Mouse (Mus musculus) lung, embryonic 14.5 days (tissue): ENCODE data around the gene Sh3bgrl3. TPM values are rescaled to one million over a fixed set of nuclear protein-coding genes. Genes with fewer than 3 reads are reported as not detected.
A peak's percentile ranks its signal among the peaks of the same experiment; 100 is the strongest.

ENCODE experiments used
- ATAC-seq: fragments of 200-750 bp; cut with Nextera tagmentation; 2 replicates; pipeline ENCODE4 v1.8.0; 2017; ENCODE audit warnings: mild to moderate bottlenecking, moderate TSS enrichment, moderate library complexity; ENCODE audit not compliant: insufficient read depth
- DNase-seq: peaks from one replicate; pipeline ENCODE4 v3.0.0-alpha.2; 2015
- H3K27ac ChIP-seq: fragments of 300-500 bp; sonication (generic); 2 replicates; pipeline ENCODE4 v1.5.1; 2014; ENCODE audit warnings: low read depth, mild to moderate bottlenecking, moderate library complexity
- H3K27me3 ChIP-seq: fragments of 300-500 bp; sonication (generic); 2 replicates; pipeline ENCODE4 v1.6.1; 2014; ENCODE audit warnings: low read length, control low read depth; ENCODE audit not compliant: insufficient read depth
- H3K36me3 ChIP-seq: fragments of 300-500 bp; sonication (generic); 2 replicates; pipeline ENCODE4 v1.6.1; 2014; ENCODE audit warnings: control low read depth; ENCODE audit not compliant: insufficient read depth
- H3K4me1 ChIP-seq: fragments of 300-500 bp; sonication (generic); 2 replicates; pipeline ENCODE4 v1.6.1; 2014; ENCODE audit warnings: antibody characterized with exemption, control low read depth; ENCODE audit not compliant: insufficient read depth
- H3K4me2 ChIP-seq: fragments of 300-500 bp; sonication (generic); 2 replicates; pipeline ENCODE4 v1.6.1; 2014; ENCODE audit warnings: mild to moderate bottlenecking
- H3K4me3 ChIP-seq: fragments of 300-500 bp; sonication (generic); 2 replicates; pipeline ENCODE4 v1.5.1; 2014; ENCODE audit warnings: low read depth, low read length
- H3K9ac ChIP-seq: fragments of 300-500 bp; sonication (generic); 2 replicates; pipeline ENCODE4 v1.6.1; 2014
- H3K9me3 ChIP-seq: fragments of 300-500 bp; sonication (generic); 2 replicates; pipeline ENCODE4 v1.6.1; 2016; ENCODE audit warnings: low read depth, low read length, control low read depth
- CTCF ChIP-seq: IDR thresholded peaks from 2 replicates; pipeline ENCODE4 v1.5.1; 2016; ENCODE audit warnings: antibody characterized with exemption, low read depth
- WGBS: fragments of 180-500 bp; shearing (Covaris S2); extraction: QIAGEN DNeasy Blood & Tissue Kit; methylation state at CpG from one replicate; pipeline ENCODE4 v1.1.7; 2014; 5-methylcytosine and 5-hydroxymethylcytosine counted together
- polyA plus RNA-seq: library from polyadenylated mRNA; unstranded; fragments of >200 nt; fragmentation: Nextera tagmentation; extraction: Ambion mirVana; gene quantifications from 2 replicates; pipeline ENCODE4 v1.2.1, GENCODE M21; 2014

Gene Sh3bgrl3
- polyA plus RNA-seq, 1 experiment from 2014 or later: 400 TPM

DNA sequence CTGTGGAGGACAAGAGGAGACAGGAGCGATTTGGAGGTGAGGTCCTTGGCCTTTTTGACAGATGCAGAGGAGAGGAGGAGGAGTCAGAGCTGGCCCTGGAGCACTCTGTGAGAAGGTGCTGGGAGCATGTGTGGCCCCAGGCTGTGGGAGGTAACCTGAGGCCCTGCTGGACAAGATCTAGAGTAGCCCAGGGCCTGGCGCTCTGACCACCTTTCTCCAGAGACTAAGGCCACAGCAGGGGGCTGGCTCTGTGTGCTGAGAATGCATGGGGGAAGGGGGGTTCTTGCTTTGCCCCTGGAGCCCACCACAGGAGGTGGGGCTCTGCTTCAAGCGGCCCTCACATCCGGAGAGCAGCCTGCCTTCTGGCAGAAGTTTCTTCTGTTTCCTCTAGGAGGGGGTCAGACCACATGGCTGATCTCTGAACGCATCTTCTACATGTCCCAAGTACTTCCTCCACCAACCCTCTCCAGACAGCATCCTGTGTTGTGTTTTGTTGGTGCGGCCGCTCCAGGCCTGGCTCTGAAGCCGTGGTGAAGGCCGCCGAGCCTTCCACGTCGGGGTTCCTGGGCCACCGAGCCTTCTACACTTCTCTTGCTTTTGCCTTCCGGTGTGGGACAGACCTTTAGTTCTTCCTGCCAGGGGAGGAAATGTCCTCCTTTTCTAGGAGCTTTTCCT, 10.3 kb downstream of the Sh3bgrl3 start:
- TF ChIP-seq CTCF: no peak
- WGBS: 60% methylated on average over 14 of the region's 14 CpGs
- no peaks in the 10 kb centered on the region; the same call in 1 of the 2 replicates for H3K4me1 ChIP-seq
- no peak overlapping the region; the same call in 1 of the 2 replicates for H3K27ac ChIP-seq
- no peak overlapping the region for H3K4me2 ChIP-seq
- no peaks in the 10 kb centered on the region for H3K27me3 ChIP-seq
- no peak overlapping the region for H3K4me3 ChIP-seq
- no peak overlapping the region for H3K9ac ChIP-seq
- ATAC-seq (no peak), DNase-seq (no peak)
- no peaks in the 10 kb centered on the region for H3K36me3 ChIP-seq
- H3K9me3 ChIP-seq: no peaks in the 10 kb centered on the region

DNA sequence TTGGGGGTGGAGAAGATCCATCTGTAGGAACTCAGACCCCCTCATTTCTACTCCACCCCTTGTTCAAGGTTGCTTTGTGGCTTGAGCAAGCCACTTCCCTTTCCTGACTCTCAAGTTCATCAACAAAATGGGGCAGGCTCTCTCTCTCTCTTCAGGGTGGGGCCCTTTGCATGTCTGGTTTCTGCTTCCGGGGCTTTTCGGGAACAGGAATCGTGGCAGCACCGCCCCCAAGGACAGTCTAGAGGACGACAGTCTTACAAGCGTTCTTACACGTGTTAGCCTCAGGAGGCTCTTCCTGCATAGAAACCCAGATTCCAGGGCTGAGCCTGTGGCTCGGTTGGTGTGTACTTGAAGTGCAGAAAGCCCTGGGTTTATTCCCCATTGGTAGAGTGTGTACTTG, 11.6 kb downstream of the Sh3bgrl3 start:
- DNase-seq: no peak
- no peaks in the 10 kb centered on the region for H3K27me3 ChIP-seq
- no peaks in the 10 kb centered on the region; the same call in 1 of the 2 replicates for H3K4me1 ChIP-seq
- H3K4me2 ChIP-seq: no peak overlapping the region
- H3K4me3 ChIP-seq: no peak overlapping the region
- WGBS: 72% methylated on average over 8 of the region's 8 CpGs
- H3K36me3 ChIP-seq: no peaks in the 10 kb centered on the region
- TF ChIP-seq CTCF: no peak
- H3K27ac ChIP-seq: no peak overlapping the region
- ATAC-seq: no peak
- H3K9me3 ChIP-seq: no peaks in the 10 kb centered on the region
- no peak overlapping the region for H3K9ac ChIP-seq

DNA sequence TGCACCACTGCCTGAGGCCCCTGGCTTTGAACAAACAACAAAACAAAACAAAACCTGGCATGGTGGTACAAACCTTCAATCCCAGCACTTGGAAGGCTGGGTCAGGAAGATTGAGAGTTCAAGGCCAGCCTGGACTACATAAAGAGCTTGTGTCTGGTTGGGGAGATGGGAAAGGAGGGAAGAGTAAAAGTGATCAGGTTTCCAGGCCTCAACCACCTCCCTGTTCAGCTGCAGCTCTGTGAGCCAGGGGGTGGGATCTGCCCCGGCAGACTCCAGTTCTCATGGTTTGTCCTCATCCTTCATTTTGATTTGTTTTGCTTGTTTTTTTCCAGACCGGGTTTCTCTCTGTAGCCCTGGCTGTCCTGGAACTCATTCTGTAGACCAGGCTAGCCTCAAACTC, 12.1 kb downstream of the Sh3bgrl3 start:
- no peaks in the 10 kb centered on the region; the same call in 1 of the 2 replicates for H3K4me1 ChIP-seq
- 67% methylated on average over 2 of the region's 2 CpGs for WGBS
- ATAC-seq (no peak), DNase-seq (no peak)
- H3K4me2 ChIP-seq: no peak overlapping the region
- no peak overlapping the region for H3K27ac ChIP-seq
- H3K9ac ChIP-seq: no peak overlapping the region
- no peak for TF ChIP-seq CTCF
- H3K9me3 ChIP-seq: no peaks in the 10 kb centered on the region
- H3K4me3 ChIP-seq: no peak overlapping the region
- H3K36me3 ChIP-seq: no peaks in the 10 kb centered on the region
- H3K27me3 ChIP-seq: no peaks in the 10 kb centered on the region

DNA sequence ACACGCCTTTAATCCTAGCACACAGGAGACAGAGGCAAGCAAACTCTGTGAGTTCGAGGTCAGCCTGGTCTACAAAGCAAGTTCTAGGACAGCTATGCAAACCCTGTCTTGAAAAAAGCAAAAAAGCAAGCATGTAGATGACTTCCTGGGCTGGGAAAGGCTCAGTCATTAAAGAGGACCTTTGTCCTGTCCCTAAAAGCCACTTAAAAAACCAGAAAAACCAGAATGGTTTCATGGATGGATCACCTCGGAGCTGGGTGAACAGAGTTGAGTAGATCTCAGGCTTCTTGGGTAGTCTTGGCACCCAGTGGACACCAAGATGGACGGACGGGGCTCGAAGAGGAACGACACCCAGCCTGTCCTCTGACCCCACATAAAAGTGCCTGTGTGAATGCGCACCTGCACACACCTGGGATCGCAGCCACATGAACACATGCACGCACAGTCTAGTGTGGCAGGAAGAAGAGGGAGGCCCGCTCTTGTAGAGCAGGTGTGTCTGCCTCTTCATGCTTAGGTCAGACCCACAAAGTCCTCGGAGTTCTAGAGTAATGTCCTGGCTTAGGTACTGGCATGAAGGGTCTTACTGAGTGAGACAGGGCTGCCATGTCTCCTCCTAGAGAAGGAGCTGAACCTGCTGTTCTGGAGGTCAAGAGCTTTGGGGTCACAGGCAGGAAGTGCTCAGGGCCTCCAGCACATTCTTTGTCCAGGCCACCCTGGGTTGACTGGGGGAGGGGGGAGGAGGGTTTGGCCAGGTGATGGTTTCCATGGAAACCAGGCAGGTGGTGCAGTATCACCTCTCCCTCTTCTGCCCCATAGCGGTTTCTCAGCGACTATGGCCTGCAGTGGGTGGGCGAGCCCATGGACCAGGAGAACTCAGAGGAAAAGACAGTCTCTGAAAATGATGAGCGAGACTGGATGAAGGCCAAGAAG, 13.1 kb downstream of the Sh3bgrl3 start:
- Histone ChIP-seq H3K9me3 (no peaks in the 10 kb centered on the region), H3K4me2 (no peak overlapping the region), H3K4me3 (no peak overlapping the region), H3K9ac (no peak overlapping the region), H3K36me3 (no peaks in the 10 kb centered on the region), H3K27ac (no peak overlapping the region), H3K4me1 (no peaks in the 10 kb centered on the region; the same call in 1 of the 2 replicates), H3K27me3 (no peaks in the 10 kb centered on the region)
- no peak for TF ChIP-seq CTCF
- 67% methylated on average over 16 of the region's 16 CpGs for WGBS
- peak; percentile 66 for DNase-seq
- ATAC-seq: no peak

DNA sequence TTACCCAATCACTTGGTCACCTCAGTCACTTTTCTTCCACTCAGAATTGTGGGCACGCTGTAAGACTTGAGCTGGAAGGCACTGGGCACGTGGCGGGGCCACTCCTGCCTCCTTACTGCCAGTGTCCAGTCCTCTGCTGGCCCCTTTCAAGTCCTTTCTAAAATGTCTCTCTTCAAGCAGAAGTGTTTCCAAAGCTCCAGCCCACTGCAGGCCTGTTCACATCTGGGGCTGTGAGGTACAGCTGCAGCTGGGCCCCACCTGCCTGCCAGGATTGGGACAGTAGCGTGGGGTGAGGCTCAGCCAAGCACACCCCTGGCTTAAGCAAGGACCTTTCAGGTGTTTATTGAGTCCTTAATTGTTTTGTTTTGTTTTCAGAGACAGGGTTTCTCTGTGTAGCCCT, 14.6 kb downstream of the Sh3bgrl3 start:
- H3K4me1 ChIP-seq: no peaks in the 10 kb centered on the region; the same call in 1 of the 2 replicates
- H3K9ac ChIP-seq: no peak overlapping the region
- no peak overlapping the region for H3K4me3 ChIP-seq
- no peaks in the 10 kb centered on the region for H3K9me3 ChIP-seq
- WGBS: 84% methylated on average over 4 of the region's 4 CpGs
- H3K27ac ChIP-seq: no peak overlapping the region
- H3K27me3 ChIP-seq: no peaks in the 10 kb centered on the region
- DNase-seq: no peak
- ATAC-seq: no peak
- TF ChIP-seq CTCF: no peak
- no peaks in the 10 kb centered on the region for H3K36me3 ChIP-seq
- no peak overlapping the region for H3K4me2 ChIP-seq

DNA sequence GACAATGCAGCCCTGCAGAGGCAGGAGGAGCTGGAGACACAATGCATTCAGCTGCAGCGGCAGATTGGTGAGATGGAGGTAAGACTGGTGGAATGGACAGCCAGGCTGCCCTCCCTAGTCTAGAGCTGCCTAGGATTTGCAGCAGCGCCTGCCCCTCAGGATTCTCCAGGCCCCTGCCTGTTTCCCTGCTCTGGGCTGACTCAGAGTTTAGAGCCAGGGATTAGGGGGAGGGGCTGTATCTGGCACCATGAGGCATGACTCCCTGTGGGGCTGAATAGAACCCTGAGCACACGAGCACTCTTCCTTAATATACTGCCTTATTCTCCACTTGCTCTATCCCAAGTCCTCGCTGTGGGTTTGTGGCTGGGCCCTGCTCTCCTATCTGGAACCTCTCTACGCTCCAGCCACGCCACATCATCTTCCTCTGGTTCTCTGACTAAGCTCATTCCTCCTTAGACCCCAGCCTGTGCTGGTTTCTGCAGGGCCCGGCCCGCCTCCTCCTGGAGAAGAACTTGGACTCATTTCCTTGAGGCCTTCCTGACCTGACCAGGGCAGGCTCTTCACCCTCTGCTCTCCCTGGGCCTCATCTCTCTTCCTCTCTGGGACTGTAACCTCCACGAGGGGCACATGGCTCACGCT, 15.1 kb downstream of the Sh3bgrl3 start:
- no peak overlapping the region for H3K9ac ChIP-seq
- no peak; the same call in 1 of the 2 replicates for ATAC-seq
- H3K27me3 ChIP-seq: no peaks in the 10 kb centered on the region
- no peak overlapping the region for H3K27ac ChIP-seq
- DNase-seq: no peak
- no peaks in the 10 kb centered on the region; the same call in 1 of the 2 replicates for H3K4me1 ChIP-seq
- no peak overlapping the region for H3K4me2 ChIP-seq
- no peak for TF ChIP-seq CTCF
- H3K4me3 ChIP-seq: no peak overlapping the region
- H3K36me3 ChIP-seq: no peaks in the 10 kb centered on the region
- 52% methylated on average over 10 of the region's 10 CpGs for WGBS
- no peaks in the 10 kb centered on the region for H3K9me3 ChIP-seq
